Mouse (Mus musculus): Measurements from ENCODE around the gene Swap70. TPM values are rescaled to one million over a fixed set of nuclear protein-coding genes. Genes with fewer than 3 reads are reported as not detected.

The Swap70 gene
- polyA plus RNA-seq, 1 experiment from 2014 or later: 28.2 TPM

GRCm38 (mm10) chr7:110282797-110283196 is 61.3 kb downstream of the Swap70 start:
- Histone ChIP-seq H3K9ac (ENCODE audit: low read length) (no peak overlapping the region), H3K4me3 (ENCODE audit: low read depth, low read length) (no peak overlapping the region), H3K27me3 (ENCODE audit: control insufficient read depth, insufficient read depth, low read length) (no peaks in the 10 kb centered on the region), H3K36me3 (ENCODE audit: control insufficient read depth, insufficient read depth, low read length) (peaks cover 4% of the 10 kb centered on the region; the same call in 1 of the 2 replicates), H3K4me1 (ENCODE audit: control insufficient read depth, insufficient read depth, low read length) (peaks cover 4% of the 10 kb centered on the region), H3K27ac (replicated peaks; ENCODE audit: low read depth, low read length) (no peak overlapping the region), H3K4me2 (ENCODE audit: low read depth, severe bottlenecking) (no peak overlapping the region), H3K9me3 (ENCODE audit: control insufficient read depth, low read length) (no peaks in the 10 kb centered on the region)
- ATAC-seq (ENCODE audit: insufficient number of reproducible peaks, low FRiP score, low TSS enrichment, low read depth) (no peak), DNase-seq (ENCODE audit: low spot score) (no peak)
- WGBS: 88% methylated on average over 11 of the region's 11 CpGs

GRCm38 (mm10) chr7:110283484-110284275 is 62.2 kb downstream of the Swap70 start:
- Histone ChIP-seq H3K9me3 (ENCODE audit: control insufficient read depth, low read length) (no peaks in the 10 kb centered on the region), H3K36me3 (ENCODE audit: control insufficient read depth, insufficient read depth, low read length) (peaks cover 4% of the 10 kb centered on the region; the same call in 1 of the 2 replicates), H3K9ac (ENCODE audit: low read length) (no peak overlapping the region), H3K4me1 (ENCODE audit: control insufficient read depth, insufficient read depth, low read length) (peaks cover 4% of the 10 kb centered on the region), H3K27ac (replicated peaks; ENCODE audit: low read depth, low read length) (no peak overlapping the region), H3K4me3 (ENCODE audit: low read depth, low read length) (no peak overlapping the region), H3K27me3 (ENCODE audit: control insufficient read depth, insufficient read depth, low read length) (no peaks in the 10 kb centered on the region), H3K4me2 (ENCODE audit: low read depth, severe bottlenecking) (no peak overlapping the region)
- DNase-seq (ENCODE audit: low spot score) (no peak), ATAC-seq (ENCODE audit: insufficient number of reproducible peaks, low FRiP score, low TSS enrichment, low read depth) (no peak)
- 95% methylated on average over 6 of the region's 6 CpGs for WGBS

DNA sequence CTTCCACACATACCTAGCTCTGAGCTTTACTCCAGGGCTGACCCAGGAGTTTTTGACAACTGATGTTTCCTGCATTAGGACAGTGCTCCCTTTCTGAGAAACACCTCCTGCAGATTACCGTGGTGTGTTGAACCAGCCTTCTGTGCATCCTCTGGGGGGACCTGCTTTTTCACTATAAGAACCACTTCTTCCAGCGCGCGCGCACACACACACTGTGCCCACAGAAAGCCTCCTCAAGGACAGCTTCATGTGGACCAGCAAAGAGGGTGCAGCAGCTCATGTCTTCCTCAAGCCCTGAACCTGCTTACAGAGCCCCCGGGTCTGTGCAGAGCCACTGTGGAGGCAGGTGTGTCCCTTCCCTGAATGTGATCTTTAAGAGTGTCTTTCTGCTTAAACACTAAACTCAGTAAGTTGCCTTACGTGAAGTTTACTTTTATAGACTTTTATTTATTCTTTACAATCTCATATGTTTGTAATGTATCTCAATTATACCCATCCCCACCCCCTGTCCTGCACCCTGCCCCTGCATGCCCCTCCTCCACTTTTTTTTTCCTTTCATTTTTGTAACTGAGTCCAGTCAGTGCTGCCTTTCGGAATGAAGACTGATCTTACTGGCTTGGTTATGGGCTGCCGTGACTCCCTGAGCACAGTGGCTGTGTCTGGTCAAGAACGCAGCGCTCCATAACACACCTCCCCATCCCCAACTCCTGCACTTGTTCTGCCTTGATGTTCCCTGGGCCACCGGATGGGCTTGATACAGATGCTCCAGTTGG is 63.8 kb downstream of the Swap70 start:
- no peaks in the 10 kb centered on the region for H3K36me3 ChIP-seq (ENCODE audit: control insufficient read depth, insufficient read depth, low read length)
- no peak for ATAC-seq (ENCODE audit: insufficient number of reproducible peaks, low FRiP score, low TSS enrichment, low read depth)
- no peaks in the 10 kb centered on the region for H3K9me3 ChIP-seq (ENCODE audit: control insufficient read depth, low read length)
- no peak overlapping the region for H3K9ac ChIP-seq (ENCODE audit: low read length)
- peaks cover 4% of the 10 kb centered on the region for H3K4me1 ChIP-seq (ENCODE audit: control insufficient read depth, insufficient read depth, low read length)
- H3K27me3 ChIP-seq (ENCODE audit: control insufficient read depth, insufficient read depth, low read length): no peaks in the 10 kb centered on the region
- no peak overlapping the region for H3K27ac ChIP-seq (replicated peaks; ENCODE audit: low read depth, low read length)
- H3K4me3 ChIP-seq (ENCODE audit: low read depth, low read length): no peak overlapping the region
- no peak for DNase-seq (ENCODE audit: low spot score)
- no peak overlapping the region for H3K4me2 ChIP-seq (ENCODE audit: low read depth, severe bottlenecking)
- 92% methylated on average over 12 of the region's 12 CpGs for WGBS

DNA sequence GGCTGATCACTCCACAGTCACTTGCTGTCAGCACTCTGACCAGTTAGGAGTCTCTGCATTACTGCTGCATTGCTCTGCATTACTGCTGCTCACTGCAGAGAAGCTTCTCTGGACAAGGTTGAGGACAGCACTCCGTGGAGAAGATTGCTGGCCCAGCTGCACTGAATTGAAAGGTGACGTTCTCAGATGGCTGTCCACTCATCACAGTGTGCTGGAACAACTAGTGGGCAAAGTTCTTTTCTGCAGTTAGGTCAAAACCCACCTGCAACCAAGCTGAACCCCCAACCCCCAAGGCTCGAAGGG is 64.3 kb downstream of the Swap70 start:
- Histone ChIP-seq H3K27me3 (ENCODE audit: control insufficient read depth, insufficient read depth, low read length) (no peaks in the 10 kb centered on the region), H3K9ac (ENCODE audit: low read length) (no peak overlapping the region), H3K36me3 (ENCODE audit: control insufficient read depth, insufficient read depth, low read length) (no peaks in the 10 kb centered on the region), H3K4me3 (ENCODE audit: low read depth, low read length) (no peak overlapping the region), H3K9me3 (ENCODE audit: control insufficient read depth, low read length) (no peaks in the 10 kb centered on the region), H3K27ac (replicated peaks; ENCODE audit: low read depth, low read length) (no peak overlapping the region), H3K4me2 (ENCODE audit: low read depth, severe bottlenecking) (no peak overlapping the region), H3K4me1 (ENCODE audit: control insufficient read depth, insufficient read depth, low read length) (peaks cover 4% of the 10 kb centered on the region)
- WGBS: 79% methylated on average over 3 of the region's 3 CpGs
- ATAC-seq (ENCODE audit: insufficient number of reproducible peaks, low FRiP score, low TSS enrichment, low read depth) (no peak), DNase-seq (ENCODE audit: low spot score) (no peak)

DNA sequence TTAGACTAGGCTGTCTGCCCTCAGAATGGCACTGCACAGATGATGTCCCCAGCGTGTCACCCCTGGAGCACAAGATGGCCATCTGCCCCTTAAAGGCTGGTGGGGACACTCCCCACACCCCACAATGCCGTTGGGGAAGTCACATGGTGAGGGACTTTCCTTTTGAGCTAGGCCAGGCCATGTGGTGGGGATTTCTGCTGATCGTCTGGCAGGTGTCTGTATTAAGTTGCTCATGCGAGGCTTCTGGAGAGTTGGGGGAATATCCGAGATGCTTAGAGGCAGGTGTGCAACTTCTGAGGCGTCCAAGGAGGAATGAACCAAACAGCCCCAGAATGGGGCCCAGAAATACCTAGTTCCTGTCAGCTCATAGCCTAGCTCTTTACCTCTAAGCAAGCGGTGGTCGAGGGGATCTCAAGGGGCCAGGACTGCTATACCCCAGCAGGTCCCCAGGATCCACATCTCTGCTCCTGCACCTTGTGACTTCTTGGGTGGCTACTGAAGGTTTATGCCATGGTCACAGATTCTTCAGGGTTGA is 64.8 kb downstream of the Swap70 start:
- peaks cover 4% of the 10 kb centered on the region for H3K4me1 ChIP-seq (ENCODE audit: control insufficient read depth, insufficient read depth, low read length)

GRCm38 (mm10) chr7:110286838-110287475 is 65.4 kb downstream of the Swap70 start:
- WGBS: 9% methylated on average over 12 of the region's 12 CpGs
- no peaks in the 10 kb centered on the region for H3K36me3 ChIP-seq (ENCODE audit: control insufficient read depth, insufficient read depth, low read length)
- no peaks in the 10 kb centered on the region for H3K27me3 ChIP-seq (ENCODE audit: control insufficient read depth, insufficient read depth, low read length)
- H3K4me1 ChIP-seq (ENCODE audit: control insufficient read depth, insufficient read depth, low read length): peaks cover 4% of the 10 kb centered on the region
- H3K9ac ChIP-seq (ENCODE audit: low read length): no peak overlapping the region
- no peaks in the 10 kb centered on the region for H3K9me3 ChIP-seq (ENCODE audit: control insufficient read depth, low read length)
- no peak overlapping the region for H3K4me3 ChIP-seq (ENCODE audit: low read depth, low read length)
- H3K27ac ChIP-seq (replicated peaks; ENCODE audit: low read depth, low read length): no peak overlapping the region
- peak; percentile 74 for ATAC-seq (ENCODE audit: insufficient number of reproducible peaks, low FRiP score, low TSS enrichment, low read depth)
- peak; percentile 91 for DNase-seq (ENCODE audit: low spot score)
- peak overlapping the region; percentile 7; the same call in 1 of the 2 replicates for H3K4me2 ChIP-seq (ENCODE audit: low read depth, severe bottlenecking)

More for the DNA sequence above, 64.8 kb downstream of the Swap70 start:
- H3K27ac ChIP-seq (replicated peaks; ENCODE audit: low read depth, low read length): no peak overlapping the region
- WGBS: 81% methylated on average over 8 of the region's 8 CpGs
- DNase-seq (ENCODE audit: low spot score) (no peak), ATAC-seq (ENCODE audit: insufficient number of reproducible peaks, low FRiP score, low TSS enrichment, low read depth) (no peak)
- H3K4me2 ChIP-seq (ENCODE audit: low read depth, severe bottlenecking): no peak overlapping the region
- H3K9me3 ChIP-seq (ENCODE audit: control insufficient read depth, low read length): no peaks in the 10 kb centered on the region
- H3K9ac ChIP-seq (ENCODE audit: low read length): no peak overlapping the region
- H3K27me3 ChIP-seq (ENCODE audit: control insufficient read depth, insufficient read depth, low read length): no peaks in the 10 kb centered on the region
- H3K36me3 ChIP-seq (ENCODE audit: control insufficient read depth, insufficient read depth, low read length): no peaks in the 10 kb centered on the region
- no peak overlapping the region for H3K4me3 ChIP-seq (ENCODE audit: low read depth, low read length)

DNA sequence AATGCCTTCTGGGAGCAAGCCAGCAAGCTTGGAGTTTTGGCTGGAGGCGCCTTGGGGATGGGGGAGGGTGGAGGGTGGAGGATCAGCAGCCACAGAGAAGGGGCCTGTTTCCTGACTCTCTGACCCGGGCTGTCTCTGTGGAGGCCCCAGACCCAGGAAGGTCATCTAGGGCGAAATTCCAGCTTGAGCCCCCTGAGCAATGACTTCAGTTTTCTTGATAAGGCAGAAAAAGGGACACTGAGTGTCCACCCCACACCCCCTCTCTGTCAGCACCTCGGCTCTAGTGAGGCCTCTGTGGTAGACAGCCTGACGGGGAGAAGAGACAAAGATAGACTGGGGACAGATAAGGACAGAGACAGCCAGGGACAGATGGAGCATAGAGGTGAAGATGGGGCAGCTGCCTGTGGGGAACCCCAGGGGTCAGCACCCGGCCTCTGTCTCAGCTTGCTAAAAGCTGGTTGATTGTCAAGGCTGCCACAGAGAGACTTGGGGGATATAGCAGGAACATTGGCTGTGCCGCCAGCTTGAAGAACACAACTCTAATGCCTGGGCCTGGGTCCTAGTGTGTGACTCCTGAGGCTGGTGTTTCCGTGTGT is 66.1 kb downstream of the Swap70 start:
- H3K4me2 ChIP-seq (ENCODE audit: low read depth, severe bottlenecking): peak overlapping the region; percentile 7; the same call in 1 of the 2 replicates
- no peaks in the 10 kb centered on the region for H3K27me3 ChIP-seq (ENCODE audit: control insufficient read depth, insufficient read depth, low read length)
- no peak overlapping the region for H3K27ac ChIP-seq (replicated peaks; ENCODE audit: low read depth, low read length)
- 60% methylated on average over 8 of the region's 8 CpGs for WGBS
- H3K9me3 ChIP-seq (ENCODE audit: control insufficient read depth, low read length): no peaks in the 10 kb centered on the region
- peaks cover 4% of the 10 kb centered on the region for H3K4me1 ChIP-seq (ENCODE audit: control insufficient read depth, insufficient read depth, low read length)
- no peak overlapping the region for H3K9ac ChIP-seq (ENCODE audit: low read length)
- ATAC-seq (ENCODE audit: insufficient number of reproducible peaks, low FRiP score, low TSS enrichment, low read depth): no peak
- no peak for DNase-seq (ENCODE audit: low spot score)
- no peaks in the 10 kb centered on the region for H3K36me3 ChIP-seq (ENCODE audit: control insufficient read depth, insufficient read depth, low read length)
- H3K4me3 ChIP-seq (ENCODE audit: low read depth, low read length): no peak overlapping the region

DNA sequence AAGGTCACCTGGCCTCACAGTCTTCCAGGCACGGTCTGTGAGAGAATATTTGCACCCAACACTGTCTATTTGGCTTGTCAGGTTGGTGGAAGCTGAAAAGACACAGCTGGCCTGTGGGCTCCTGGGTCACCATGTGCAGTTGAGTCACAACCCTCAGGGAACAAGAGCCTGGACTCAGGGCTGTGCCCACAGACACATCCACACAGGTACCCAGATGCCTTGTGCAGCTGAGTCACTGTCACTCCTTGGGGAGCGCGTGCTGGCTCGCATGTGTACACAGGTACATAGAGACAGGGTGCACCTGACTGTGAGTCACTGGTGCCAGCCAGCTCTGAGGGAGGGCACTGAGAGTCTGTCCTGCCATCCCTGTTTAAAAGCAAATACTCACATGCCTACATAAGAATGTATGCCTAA is 66.7 kb downstream of the Swap70 start:
- no peak overlapping the region for H3K4me2 ChIP-seq (ENCODE audit: low read depth, severe bottlenecking)
- peaks cover 4% of the 10 kb centered on the region for H3K4me1 ChIP-seq (ENCODE audit: control insufficient read depth, insufficient read depth, low read length)
- no peak overlapping the region for H3K4me3 ChIP-seq (ENCODE audit: low read depth, low read length)
- ATAC-seq (ENCODE audit: insufficient number of reproducible peaks, low FRiP score, low TSS enrichment, low read depth): no peak
- no peaks in the 10 kb centered on the region for H3K9me3 ChIP-seq (ENCODE audit: control insufficient read depth, low read length)
- no peaks in the 10 kb centered on the region for H3K36me3 ChIP-seq (ENCODE audit: control insufficient read depth, insufficient read depth, low read length)
- H3K27me3 ChIP-seq (ENCODE audit: control insufficient read depth, insufficient read depth, low read length): no peaks in the 10 kb centered on the region
- H3K9ac ChIP-seq (ENCODE audit: low read length): no peak overlapping the region
- 89% methylated on average over 4 of the region's 4 CpGs for WGBS
- no peak overlapping the region for H3K27ac ChIP-seq (replicated peaks; ENCODE audit: low read depth, low read length)
- no peak for DNase-seq (ENCODE audit: low spot score)
